ENCODE assay signal across 13 mouse cellular contexts in genomic region chr13:15467409-15467808, GRCm38 (mm10). TPM values are rescaled to one million over a fixed set of nuclear protein-coding genes. Genes with fewer than 3 reads are reported as not detected.
DNase-seq lines count a peak whose midpoint lies in the region; ATAC-seq lines count a peak whose summit lies in the region.
"Had no signal": no experiment of that assay in that cellular context is flagged by ENCODE, and none has a peak within 500 bp of the region (broad histone marks: within the 10 kb centered on the region; RNA-seq: fewer than 3 reads in every experiment).

No protein-coding gene starts in this region.

- no peaks in the 10 kb centered on the region for H3K9me3 ChIP-seq in heart, embryonic 13.5 days
- no peaks in the 10 kb centered on the region for H3K9me3 ChIP-seq in hindbrain, embryonic 11.5 days (ENCODE audit: control insufficient read depth, low read length)
- no peaks in the 10 kb centered on the region for H3K9me3 ChIP-seq in midbrain, embryonic 12.5 days
- H3K9me3 ChIP-seq: heart, embryonic 15.5 days had no signal

- no peak overlapping the region for H3K9ac ChIP-seq in heart, embryonic 13.5 days
- H3K9ac ChIP-seq in hindbrain, embryonic 11.5 days (ENCODE audit: low read depth, low read length): 0 out of 2 replicates have a peak overlapping the region, but pooled peaks have one; percentile 12
- peak overlapping the region; percentile 61 for H3K9ac ChIP-seq in midbrain, embryonic 12.5 days (replicated peaks)
- H3K9ac ChIP-seq: heart, embryonic 15.5 days; liver, postnatal 0 days had no signal

- no peak overlapping the region for H3K4me3 ChIP-seq in heart, embryonic 13.5 days
- H3K4me3 ChIP-seq in hindbrain, embryonic 11.5 days (ENCODE audit: low read depth, low read length): peak overlapping the region; percentile 2; the same call in 1 of the 2 replicates
- peak overlapping the region; percentile 83 for H3K4me3 ChIP-seq in midbrain, embryonic 12.5 days
- H3K4me3 ChIP-seq: heart, embryonic 15.5 days had no signal

- 0 out of 2 replicates have a peak overlapping the region, but pooled peaks have one; percentile 88 for H3K4me2 ChIP-seq in heart, embryonic 13.5 days
- peak overlapping the region; percentile 27; the same call in 1 of the 2 replicates for H3K4me2 ChIP-seq in hindbrain, embryonic 11.5 days (replicated peaks; ENCODE audit: low read depth, low read length)
- H3K4me2 ChIP-seq in midbrain, embryonic 12.5 days (replicated peaks): peak overlapping the region; percentile 74
- H3K4me2 ChIP-seq: heart, embryonic 15.5 days had no signal

- H3K27ac ChIP-seq in heart, embryonic 13.5 days (replicated peaks): no peak overlapping the region
- H3K27ac ChIP-seq in hindbrain, embryonic 11.5 days (ENCODE audit: low read depth, low read length): no peak overlapping the region
- peak overlapping the region; percentile 49; the same call in 1 of the 2 replicates for H3K27ac ChIP-seq in midbrain, embryonic 12.5 days (replicated peaks)
- H3K27ac ChIP-seq: heart, embryonic 15.5 days had no signal

- ATAC-seq in heart, embryonic 13.5 days (ENCODE audit: extremely low read depth, insufficient number of reproducible peaks, low FRiP score, low TSS enrichment): no peak
- no peak for ATAC-seq in hindbrain, embryonic 11.5 days (ENCODE audit: low FRiP score)
- no peak for ATAC-seq in midbrain, embryonic 12.5 days (ENCODE audit: low FRiP score, low read depth)
- ATAC-seq: liver, postnatal 0 days had no signal

- H3K27me3 ChIP-seq in heart, embryonic 13.5 days (replicated peaks): peaks cover 38% of the 10 kb centered on the region
- no peaks in the 10 kb centered on the region for H3K27me3 ChIP-seq in hindbrain, embryonic 11.5 days (ENCODE audit: control insufficient read depth, insufficient read depth, low read length)
- peaks cover 14% of the 10 kb centered on the region for H3K27me3 ChIP-seq in midbrain, embryonic 12.5 days

- WGBS in heart, embryonic 13.5 days: 40% methylated on average over 3 of the region's 3 CpGs
- 18% methylated on average over 3 of the region's 3 CpGs for WGBS in hindbrain, embryonic 11.5 days
- WGBS in midbrain, embryonic 12.5 days: 7% methylated on average over 3 of the region's 3 CpGs

- H3K4me1 ChIP-seq in heart, embryonic 13.5 days: peaks cover 29% of the 10 kb centered on the region
- peaks cover 2% of the 10 kb centered on the region for H3K4me1 ChIP-seq in hindbrain, embryonic 11.5 days (replicated peaks; ENCODE audit: control insufficient read depth, insufficient read depth, low read length)
- H3K4me1 ChIP-seq in midbrain, embryonic 12.5 days: peaks cover 51% of the 10 kb centered on the region

- H3K36me3 ChIP-seq in heart, embryonic 13.5 days: no peaks in the 10 kb centered on the region
- H3K36me3 ChIP-seq in hindbrain, embryonic 11.5 days (ENCODE audit: control insufficient read depth, insufficient read depth, low read length): no peaks in the 10 kb centered on the region
- no peaks in the 10 kb centered on the region for H3K36me3 ChIP-seq in midbrain, embryonic 12.5 days
- H3K36me3 ChIP-seq: heart, embryonic 15.5 days had no signal

- no peak for DNase-seq in heart, postnatal 25 days (ENCODE audit: low spot score)
- peak; percentile 61 for DNase-seq in embryo, embryonic 10.5 days (ENCODE audit: low spot score)
- peak; percentile 34 for DNase-seq in hindbrain, embryonic 11.5 days (ENCODE audit: low spot score)
- no peak for DNase-seq in ovary, adult 18-20 months (ENCODE audit: low spot score)
- DNase-seq in ovary, postnatal 36 days (ENCODE audit: low spot score): no peak
- DNase-seq in testis, postnatal 14 days (ENCODE audit: low spot score): no peak
- DNase-seq: cerebellum, postnatal 14 days; kidney, adult 9 months; layer of hippocampus, postnatal 36 days; liver, postnatal 0 days had no signal

- intact Hi-C loops in heart, postnatal 25 days (cut with DNase I): no loop called here

RNA-seq across cellular contexts. Expression of gene Gli3, which starts 4.4 kb away (rescaled TPM):
- polyA plus RNA-seq in heart, embryonic 13.5 days (2015; fragmentation: Nextera tagmentation; extraction: Ambion mirVana): 6.2 and 7.4 TPM in 2 replicates
- total RNA-seq in heart, postnatal 25 days (2021): 1 to 10 TPM; 1.9 to 2.0 TPM
- polyA plus RNA-seq in hindbrain, embryonic 11.5 days (2014; fragmentation: Nextera tagmentation; extraction: Ambion mirVana): 31.0 and 34.5 TPM in 2 replicates
- polyA plus RNA-seq in midbrain, embryonic 12.5 days (2016; fragmentation: Nextera tagmentation; extraction: Ambion mirVana): 40.8 and 41.1 TPM in 2 replicates

Comparison
In these comparisons a context has a peak if more than half of its experiments do, and no peak if none do; other contexts are left out.
1. H3K4me2 ChIP-seq: peak in every context shown above with its lines; median percentile 88 in heart, embryonic 13.5 days; 74 in midbrain, embryonic 12.5 days; 27 in hindbrain, embryonic 11.5 days.
2. DNase-seq: peak in embryo, embryonic 10.5 days (single experiment) and hindbrain, embryonic 11.5 days (single experiment); none in heart, postnatal 25 days (single experiment), ovary, adult 18-20 months (single experiment), ovary, postnatal 36 days (single experiment) and testis, postnatal 14 days (single experiment).